Mouse (Mus musculus): ENCODE data around the gene Taok2. TPM values are rescaled to one million over a fixed set of nuclear protein-coding genes. Genes with fewer than 3 reads are reported as not detected.

The Taok2 gene
- polyA plus RNA-seq, 1 experiment from 2014 or later = 11.5 TPM

DNA sequence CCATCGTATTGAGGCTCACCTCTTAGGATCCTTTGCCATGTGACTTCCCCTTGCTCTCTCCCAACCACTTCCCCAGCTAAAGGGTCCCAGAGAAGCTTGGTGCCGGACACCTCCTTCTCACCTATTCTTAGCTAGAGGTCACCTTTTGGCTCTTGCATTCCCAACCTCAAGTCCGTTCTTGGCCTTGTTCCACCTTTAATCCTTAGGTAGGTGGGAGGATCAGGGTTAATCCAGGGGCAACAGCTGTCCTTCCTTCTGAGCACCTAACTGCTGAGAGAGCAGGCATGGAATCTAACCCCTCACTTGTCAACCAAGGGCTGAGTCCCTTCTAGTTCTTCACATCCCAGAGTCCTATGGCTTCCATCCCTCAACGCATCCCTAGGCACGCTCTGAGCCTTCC is 58.6 kb downstream of the Taok2 start:
- Histone ChIP-seq H3K36me3 (ENCODE audit: control insufficient read depth, insufficient read depth) (no peaks in the 10 kb centered on the region), H3K27ac (ENCODE audit: low read depth, low read length) (no peak overlapping the region), H3K9me3 (ENCODE audit: control insufficient read depth) (no peaks in the 10 kb centered on the region), H3K9ac (ENCODE audit: low read depth, low read length) (no peak overlapping the region), H3K4me2 (replicated peaks; ENCODE audit: low read depth) (no peak overlapping the region), H3K27me3 (replicated peaks; ENCODE audit: control insufficient read depth, insufficient read depth, low read length) (peaks cover 35% of the 10 kb centered on the region), H3K4me3 (ENCODE audit: low read depth, low read length) (no peak overlapping the region), H3K4me1 (replicated peaks; ENCODE audit: control insufficient read depth, insufficient read depth, low read length) (no peaks in the 10 kb centered on the region)
- WGBS = 68% methylated on average over 5 of the region's 5 CpGs
- no peak for ATAC-seq
- TF ChIP-seq CTCF (IDR thresholded peaks at IDR 0.05; ENCODE audit: low read depth) = no peak

DNA sequence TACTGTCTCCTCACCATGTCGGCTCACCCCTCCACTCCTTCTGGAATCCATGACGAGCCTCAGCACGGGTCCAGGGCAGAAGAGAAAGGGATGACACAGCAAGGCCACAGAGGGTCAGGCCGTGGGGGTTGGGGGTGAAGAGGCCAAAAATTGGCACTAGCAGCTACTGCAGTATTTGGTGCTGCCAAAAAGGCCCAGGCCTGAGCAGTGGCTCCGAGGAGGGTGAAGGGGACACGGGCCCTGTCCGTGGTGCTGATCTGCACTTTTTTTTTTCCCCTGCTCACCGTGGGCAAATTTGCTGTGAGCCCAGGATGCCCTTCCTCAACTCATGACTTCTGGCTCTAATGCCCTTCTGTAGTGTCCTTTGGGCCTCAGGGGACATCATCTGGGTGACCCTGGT is 59.1 kb downstream of the Taok2 start:
- 17% methylated on average over 8 of the region's 8 CpGs for WGBS
- TF ChIP-seq CTCF (IDR thresholded peaks at IDR 0.05; ENCODE audit: low read depth) = no peak
- Histone ChIP-seq H3K4me1 (replicated peaks; ENCODE audit: control insufficient read depth, insufficient read depth, low read length) (no peaks in the 10 kb centered on the region), H3K9me3 (ENCODE audit: control insufficient read depth) (no peaks in the 10 kb centered on the region), H3K9ac (ENCODE audit: low read depth, low read length) (no peak overlapping the region), H3K4me2 (replicated peaks; ENCODE audit: low read depth) (no peak overlapping the region), H3K4me3 (ENCODE audit: low read depth, low read length) (no peak overlapping the region), H3K27me3 (replicated peaks; ENCODE audit: control insufficient read depth, insufficient read depth, low read length) (peaks cover 35% of the 10 kb centered on the region), H3K27ac (ENCODE audit: low read depth, low read length) (no peak overlapping the region), H3K36me3 (ENCODE audit: control insufficient read depth, insufficient read depth) (no peaks in the 10 kb centered on the region)
- ATAC-seq = no peak

DNA sequence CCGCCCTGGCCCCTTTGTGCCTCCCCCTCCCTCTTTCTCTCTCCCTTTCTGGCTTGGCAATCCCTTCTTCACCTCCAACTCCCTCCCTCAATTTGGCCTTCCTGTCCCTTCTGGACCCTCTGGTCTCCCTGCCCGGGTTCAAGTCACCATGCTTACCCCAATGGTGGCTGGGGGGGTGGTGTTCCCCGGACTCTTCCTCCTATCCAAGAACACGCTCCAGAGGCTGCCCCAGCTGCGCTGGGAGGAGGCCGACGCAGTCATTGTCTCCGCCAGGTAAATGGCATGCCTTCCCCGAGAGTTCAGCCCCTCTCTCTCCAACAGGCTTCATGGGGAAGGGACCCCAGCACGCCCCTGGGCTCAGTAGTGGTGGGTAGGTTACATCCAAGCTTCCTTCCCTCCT is 60.6 kb downstream of the Taok2 start:
- ATAC-seq = no peak
- TF ChIP-seq CTCF (IDR thresholded peaks at IDR 0.05; ENCODE audit: low read depth) = no peak
- 13% methylated on average over 10 of the region's 10 CpGs for WGBS
- H3K4me2 ChIP-seq (replicated peaks; ENCODE audit: low read depth) = no peak overlapping the region
- H3K4me3 ChIP-seq (ENCODE audit: low read depth, low read length) = no peak overlapping the region
- H3K27me3 ChIP-seq (replicated peaks; ENCODE audit: control insufficient read depth, insufficient read depth, low read length) = peaks cover 35% of the 10 kb centered on the region
- H3K4me1 ChIP-seq (replicated peaks; ENCODE audit: control insufficient read depth, insufficient read depth, low read length) = no peaks in the 10 kb centered on the region
- no peak overlapping the region for H3K27ac ChIP-seq (ENCODE audit: low read depth, low read length)
- no peak overlapping the region for H3K9ac ChIP-seq (ENCODE audit: low read depth, low read length)
- no peaks in the 10 kb centered on the region for H3K9me3 ChIP-seq (ENCODE audit: control insufficient read depth)
- H3K36me3 ChIP-seq (ENCODE audit: control insufficient read depth, insufficient read depth) = no peaks in the 10 kb centered on the region

DNA sequence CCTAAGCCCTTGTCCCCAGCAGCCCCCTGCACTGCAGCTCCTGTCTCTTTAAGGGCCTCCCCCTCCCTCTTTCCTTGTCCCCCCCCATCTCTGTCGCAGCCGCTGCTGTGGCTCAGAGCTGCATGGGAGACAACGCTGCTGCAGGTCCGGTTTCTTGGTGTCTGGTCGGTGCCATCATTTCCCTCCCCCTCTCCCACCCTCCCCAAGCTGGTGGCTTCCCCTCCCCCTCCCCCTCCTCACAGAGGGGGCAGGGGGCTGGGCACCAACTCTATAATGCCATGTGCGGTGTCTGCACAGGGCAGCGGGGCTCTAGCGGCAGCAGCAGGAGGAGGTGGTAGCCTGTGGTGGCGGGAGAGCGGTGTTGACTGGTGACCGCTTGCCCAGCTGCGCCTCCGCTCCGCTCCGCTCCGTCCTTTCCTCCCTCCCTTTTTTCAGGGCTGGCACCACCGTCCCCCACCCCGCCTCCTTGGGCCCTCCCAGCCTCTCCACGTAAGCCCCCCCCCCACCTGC is 61.2 kb downstream of the Taok2 start:
- WGBS = 4% methylated on average over 15 of the region's 19 CpGs
- Histone ChIP-seq H3K36me3 (ENCODE audit: control insufficient read depth, insufficient read depth) (no peaks in the 10 kb centered on the region), H3K9ac (ENCODE audit: low read depth, low read length) (no peak overlapping the region), H3K27ac (ENCODE audit: low read depth, low read length) (no peak overlapping the region), H3K27me3 (replicated peaks; ENCODE audit: control insufficient read depth, insufficient read depth, low read length) (peaks cover 35% of the 10 kb centered on the region), H3K4me3 (ENCODE audit: low read depth, low read length) (peak overlapping the region; percentile 9; the same call in 1 of the 2 replicates), H3K4me2 (replicated peaks; ENCODE audit: low read depth) (peak overlapping the region; percentile 51), H3K4me1 (replicated peaks; ENCODE audit: control insufficient read depth, insufficient read depth, low read length) (no peaks in the 10 kb centered on the region), H3K9me3 (ENCODE audit: control insufficient read depth) (no peaks in the 10 kb centered on the region)
- peak; percentile 19; the same call in 1 of the 2 replicates for ATAC-seq
- no peak for TF ChIP-seq CTCF (IDR thresholded peaks at IDR 0.05; ENCODE audit: low read depth)

DNA sequence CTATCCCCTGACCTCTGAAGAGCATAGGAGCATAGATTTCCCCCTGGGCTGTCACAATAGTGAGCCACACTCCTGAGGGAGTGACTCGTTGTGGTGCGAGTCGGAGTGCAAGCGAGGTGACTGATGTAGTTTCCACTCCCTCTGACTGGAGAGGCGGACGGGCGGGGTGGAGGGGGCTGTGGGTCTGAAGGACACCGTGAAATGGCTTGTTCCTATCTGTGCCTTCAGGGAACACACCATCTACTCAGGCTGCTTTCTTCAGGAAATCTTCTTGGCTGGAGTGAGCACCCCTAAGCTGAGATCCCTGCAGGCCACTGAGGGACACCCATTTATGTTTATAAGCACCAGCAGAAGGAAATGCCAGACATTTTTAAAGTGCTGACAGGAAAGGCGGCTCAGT is 61.8 kb downstream of the Taok2 start:
- no peak for ATAC-seq
- TF ChIP-seq CTCF (IDR thresholded peaks at IDR 0.05; ENCODE audit: low read depth) = no peak
- Histone ChIP-seq H3K27ac (ENCODE audit: low read depth, low read length) (no peak overlapping the region), H3K4me2 (replicated peaks; ENCODE audit: low read depth) (peak overlapping the region; percentile 51), H3K9me3 (ENCODE audit: control insufficient read depth) (no peaks in the 10 kb centered on the region), H3K4me3 (ENCODE audit: low read depth, low read length) (no peak overlapping the region), H3K9ac (ENCODE audit: low read depth, low read length) (no peak overlapping the region), H3K27me3 (replicated peaks; ENCODE audit: control insufficient read depth, insufficient read depth, low read length) (peaks cover 35% of the 10 kb centered on the region), H3K4me1 (replicated peaks; ENCODE audit: control insufficient read depth, insufficient read depth, low read length) (no peaks in the 10 kb centered on the region), H3K36me3 (ENCODE audit: control insufficient read depth, insufficient read depth) (no peaks in the 10 kb centered on the region)
- WGBS = 30% methylated on average over 9 of the region's 9 CpGs

DNA sequence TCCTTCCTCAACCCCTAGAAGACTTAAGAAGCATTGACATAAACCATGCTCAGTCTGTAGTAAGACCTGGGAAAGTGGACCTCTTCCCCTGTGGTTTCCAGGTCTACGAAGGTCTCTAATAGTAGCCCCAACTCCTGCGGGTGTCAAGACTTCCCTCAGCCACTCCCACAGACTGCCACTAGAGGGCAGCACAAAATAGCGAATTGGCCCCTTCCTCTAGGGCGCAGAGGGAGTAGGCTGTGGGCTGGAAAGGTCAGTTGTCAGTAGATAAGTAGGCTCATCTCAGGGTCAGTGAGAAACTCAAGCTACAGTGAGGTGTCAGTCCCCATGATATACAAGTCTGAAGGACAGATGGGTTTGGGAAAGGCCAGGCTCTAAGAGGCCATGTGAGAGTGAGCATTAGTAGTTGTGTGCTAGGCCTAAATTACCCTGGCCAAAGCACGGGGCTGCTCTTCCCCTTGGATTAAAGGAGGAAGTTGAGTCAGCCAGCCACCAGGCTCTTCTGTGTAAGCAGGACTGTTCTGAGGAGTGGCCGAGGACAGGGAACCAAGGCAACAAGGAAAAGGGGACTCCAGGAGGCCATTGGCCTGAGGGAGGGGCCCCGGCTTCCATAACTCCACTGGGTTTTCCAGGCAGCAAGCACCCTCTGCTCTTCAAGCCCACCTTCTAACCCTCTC is 62.5 kb downstream of the Taok2 start:
- Histone ChIP-seq H3K27me3 (replicated peaks; ENCODE audit: control insufficient read depth, insufficient read depth, low read length) (peaks cover 35% of the 10 kb centered on the region), H3K4me1 (replicated peaks; ENCODE audit: control insufficient read depth, insufficient read depth, low read length) (no peaks in the 10 kb centered on the region), H3K4me3 (ENCODE audit: low read depth, low read length) (no peak overlapping the region), H3K27ac (ENCODE audit: low read depth, low read length) (no peak overlapping the region), H3K4me2 (replicated peaks; ENCODE audit: low read depth) (no peak overlapping the region), H3K9me3 (ENCODE audit: control insufficient read depth) (no peaks in the 10 kb centered on the region), H3K36me3 (ENCODE audit: control insufficient read depth, insufficient read depth) (no peaks in the 10 kb centered on the region), H3K9ac (ENCODE audit: low read depth, low read length) (no peak overlapping the region)
- TF ChIP-seq CTCF (IDR thresholded peaks at IDR 0.05; ENCODE audit: low read depth) = peak; percentile 94
- ATAC-seq = 0 out of 2 replicates have a peak, but pooled peaks have one; percentile 19
- 27% methylated on average over 7 of the region's 7 CpGs for WGBS
